Mouse (Mus musculus) C2C12 (cell line): ENCODE measurements around the gene Wnt11.

Experiments
- CTCF ChIP-seq: IDR thresholded peaks from one replicate; pipeline ENCODE4 v1.5.1; 2011; ENCODE audit not compliant: control insufficient read depth, insufficient read depth, insufficient read length
- MAX ChIP-seq: IDR thresholded peaks from one replicate; pipeline ENCODE4 v1.6.1; 2011; ENCODE audit warnings: mild to moderate bottlenecking, control low read depth
- MYOG ChIP-seq: IDR thresholded peaks from one replicate; pipeline ENCODE4 v1.6.1; 2011; ENCODE audit not compliant: control insufficient read depth, insufficient read length; ENCODE audit errors: extremely low read depth

DNA sequence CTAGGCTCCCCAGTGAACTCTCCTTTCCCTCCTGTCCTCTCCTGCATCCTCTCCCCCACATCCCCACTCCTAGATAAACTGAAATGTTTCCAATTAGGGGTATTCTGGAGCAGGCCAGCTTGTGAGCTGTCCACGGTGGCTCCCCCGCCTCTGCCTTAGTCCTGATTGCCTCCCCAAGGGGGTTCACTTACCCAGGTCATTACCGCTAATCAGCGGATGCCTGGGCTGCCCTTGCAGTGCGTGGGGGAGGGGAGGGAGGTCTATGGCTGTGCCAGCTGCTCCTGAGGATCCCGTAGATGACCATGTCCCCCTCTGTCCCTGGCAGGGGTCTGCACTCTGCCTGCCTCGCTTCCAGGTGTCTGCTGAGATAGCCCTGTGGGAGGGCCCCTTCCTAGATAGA lies 8.7 kb downstream of the Wnt11 start:
- no peak for TF ChIP-seq CTCF
- no peak for TF ChIP-seq MYOG
- no peak for TF ChIP-seq MAX
